ENCODE assay signal across 13 mouse cellular contexts in the genomic region with DNA sequence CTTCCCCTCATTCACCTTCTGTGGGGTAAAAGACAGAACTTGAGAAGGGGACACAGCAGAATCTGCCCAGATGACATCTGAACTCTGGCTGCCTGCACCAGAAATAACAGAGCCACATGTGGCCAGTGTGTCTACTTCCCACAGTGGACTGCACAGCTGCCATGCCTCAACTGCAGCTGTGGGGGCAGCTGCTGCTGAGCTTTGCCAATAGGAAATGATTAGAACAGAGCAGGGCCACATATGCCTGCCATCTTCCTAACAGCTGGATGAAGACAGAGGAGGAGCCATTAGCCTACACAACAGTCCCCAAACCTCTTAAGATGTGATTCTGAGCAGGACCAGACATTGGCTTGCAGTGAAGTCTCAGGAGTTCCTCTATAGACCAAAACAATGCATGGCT.
DNase-seq lines count a peak whose midpoint lies in the region; ATAC-seq lines count a peak whose summit lies in the region.
"Had no signal": no experiment of that assay in that cellular context is flagged by ENCODE, and none has a peak within 500 bp of the region (broad histone marks: within the 10 kb centered on the region; RNA-seq: fewer than 3 reads in every experiment).

No protein-coding gene starts in this region.

- peak; percentile 52 to 53 for DNase-seq in kidney, postnatal 4 days
- DNase-seq in kidney, adult 8-10 months: no peak
- DNase-seq in heart, adult 8-10 months (ENCODE audit: low spot score): peak; percentile 35
- DNase-seq in lung, postnatal 4 days: peak; percentile 57 to 87
- DNase-seq in right cerebral cortex, postnatal 25 days: no peak
- DNase-seq: cerebellum, postnatal 10 days; kidney, adult 2 months; liver; thymus, adult 2 months had no signal

- H3K9ac ChIP-seq in limb, embryonic 13.5 days: no peak overlapping the region
- H3K9ac ChIP-seq: heart, embryonic 15.5 days had no signal

- H3K27ac ChIP-seq in limb, embryonic 13.5 days: no peak overlapping the region
- H3K27ac ChIP-seq: heart, embryonic 15.5 days had no signal

- peaks cover 71% of the 10 kb centered on the region for H3K36me3 ChIP-seq in limb, embryonic 13.5 days

- H3K4me2 ChIP-seq in limb, embryonic 13.5 days (replicated peaks): no peak overlapping the region
- H3K4me2 ChIP-seq: heart, embryonic 15.5 days had no signal

- no peaks in the 10 kb centered on the region for H3K9me3 ChIP-seq in limb, embryonic 13.5 days
- H3K9me3 ChIP-seq: heart, embryonic 15.5 days; megakaryocyte, embryonic 14.5 days had no signal

- H3K27me3 ChIP-seq in limb, embryonic 13.5 days: no peaks in the 10 kb centered on the region
- H3K27me3 ChIP-seq: heart, embryonic 15.5 days; megakaryocyte, embryonic 14.5 days had no signal

- ATAC-seq in limb, embryonic 13.5 days (ENCODE audit: low FRiP score, low read depth): peak; percentile 67
- ATAC-seq in monocyte, adult 5-6 weeks (replicated peaks; ENCODE audit: insufficient number of reproducible peaks, low FRiP score, low TSS enrichment, poor library complexity, severe bottlenecking): no peak

- no peaks in the 10 kb centered on the region for H3K4me1 ChIP-seq in limb, embryonic 13.5 days
- H3K4me1 ChIP-seq: megakaryocyte, embryonic 14.5 days had no signal

- no peak overlapping the region for H3K4me3 ChIP-seq in limb, embryonic 13.5 days
- H3K4me3 ChIP-seq: heart, embryonic 15.5 days; megakaryocyte, embryonic 14.5 days had no signal

Comparison
In these comparisons a context has a peak if more than half of its experiments do, and no peak if none do; other contexts are left out.
1. DNase-seq: peak in kidney, postnatal 4 days (2 of 2), heart, adult 8-10 months (single experiment) and lung, postnatal 4 days (2 of 2); none in kidney, adult 8-10 months (0 of 2) and right cerebral cortex, postnatal 25 days (single experiment).